Mouse (Mus musculus): Measurements from ENCODE around the gene Cyb5r2.

DNA sequence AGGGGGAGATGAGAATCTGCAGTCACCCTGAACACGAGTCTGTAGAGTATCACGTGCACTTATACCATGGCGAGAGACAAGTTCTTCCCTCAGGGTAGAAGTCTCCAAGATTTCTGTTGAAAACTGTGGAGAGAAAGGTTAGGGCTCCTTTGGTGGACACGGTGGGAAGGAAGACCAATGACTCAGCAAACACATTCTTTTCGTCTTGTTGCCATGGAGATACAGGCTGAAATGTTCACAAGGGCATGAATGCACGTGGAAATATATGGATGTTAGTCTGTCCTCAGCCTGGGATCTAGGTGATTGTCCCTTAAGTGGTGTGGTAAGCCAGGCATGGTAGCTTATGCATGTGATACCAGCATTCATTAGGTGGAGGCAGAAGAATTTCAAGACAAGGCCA lies 13.0 kb upstream of the Cyb5r2 start:
- TF ChIP-seq POLR2A (IDR thresholded peaks at IDR 0.05; ENCODE audit: low read depth, low read length), result no peak
- TF ChIP-seq CTCF (IDR thresholded peaks at IDR 0.05; ENCODE audit: extremely low read depth, insufficient read length, insufficient replicate concordance, low read depth, low read length), result no peak

Data from small intestine, adult 2 months (tissue).